Mouse (Mus musculus): ENCODE results near the gene Ank. TPM values are rescaled to one million over a fixed set of nuclear protein-coding genes. Genes with fewer than 3 reads are reported as not detected.
A peak's percentile ranks its signal among the peaks of the same experiment; 100 is the strongest.

Gene Ank
- total RNA-seq, 2 experiments from 2014 or later = 30.1 to 33.3 TPM

- no peak for DNase-seq
Measured at GRCm38 (mm10) chr15:27600524-27600923, 134.0 kb downstream of the Ank start.

GRCm38 (mm10) chr15:27604558-27604957, 138.1 kb downstream of the Ank start:
- DNase-seq = no peak

GRCm38 (mm10) chr15:27605252-27605651, 138.8 kb downstream of the Ank start:
- DNase-seq = no peak

- no peak for DNase-seq
Measured at GRCm38 (mm10) chr15:27609554-27609953, 143.1 kb downstream of the Ank start.

GRCm38 (mm10) chr15:27612533-27613221, 146.2 kb downstream of the Ank start:
- DNase-seq = peak; percentile 71

GRCm38 (mm10) chr15:27613255-27613654, 146.8 kb downstream of the Ank start:
- DNase-seq = no peak

GRCm38 (mm10) chr15:27616159-27616558, 149.7 kb downstream of the Ank start:
- peak; percentile 45 for DNase-seq

GRCm38 (mm10) chr15:27617227-27617626, 150.8 kb downstream of the Ank start:
- DNase-seq = no peak

GRCm38 (mm10) chr15:27618778-27619533, 152.5 kb downstream of the Ank start:
- DNase-seq = no peak

- no peak for DNase-seq
Measured at GRCm38 (mm10) chr15:27619683-27620082, 153.2 kb downstream of the Ank start.

GRCm38 (mm10) chr15:27620475-27621185, 154.2 kb downstream of the Ank start:
- DNase-seq = peak; percentile 46

- DNase-seq = peak; percentile 25
Measured at GRCm38 (mm10) chr15:27623286-27623685, 156.8 kb downstream of the Ank start.

GRCm38 (mm10) chr15:27625014-27625889, 158.8 kb downstream of the Ank start:
- DNase-seq = no peak

GRCm38 (mm10) chr15:27625890-27626255, 159.4 kb downstream of the Ank start:
- DNase-seq = no peak

GRCm38 (mm10) chr15:27626314-27626713, 159.8 kb downstream of the Ank start:
- DNase-seq = no peak

- DNase-seq = no peak
Measured at GRCm38 (mm10) chr15:27627794-27628193, 161.3 kb downstream of the Ank start.

GRCm38 (mm10) chr15:27629046-27629445, 162.6 kb downstream of the Ank start:
- no peak for DNase-seq

- DNase-seq = no peak
Measured at GRCm38 (mm10) chr15:27629800-27630600, 163.5 kb downstream of the Ank start.

- DNase-seq = peak; percentile 100
Measured at GRCm38 (mm10) chr15:27630601-27631383, 164.3 kb downstream of the Ank start, which contains the start of gene Otulin. Otulin (minus strand) TSS chr15:27630693.
